Mouse (Mus musculus): ENCODE data around the gene Trmt10a.
"Not testable (repeated sequence)": the region's sequence is repeated elsewhere in the genome, so short reads cannot be mapped to it uniquely, and the experiment has no call there.

Trmt10a gene

DNA sequence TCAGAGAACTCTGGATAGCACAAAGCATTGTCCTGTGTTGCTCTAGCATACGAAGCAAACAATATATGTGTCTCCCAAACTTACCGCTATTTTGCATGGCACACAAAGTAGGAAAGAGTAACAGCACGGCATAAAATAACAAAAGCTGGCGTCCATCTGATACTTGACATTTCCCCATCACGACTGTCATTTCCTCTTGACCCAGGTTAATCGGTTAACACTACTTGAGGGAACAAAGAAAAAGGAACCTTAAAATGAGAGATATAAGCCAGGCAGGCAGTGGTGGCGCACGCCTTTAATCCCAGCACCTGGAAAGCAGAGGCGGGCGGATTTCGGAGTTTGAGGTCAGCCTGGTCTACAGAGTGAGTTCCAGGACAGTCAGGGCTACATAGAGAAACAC, 9.3 kb upstream of the Trmt10a start:
- DNase-seq (ENCODE audit: extremely low read depth, low read depth, low spot score) = no peak

DNA sequence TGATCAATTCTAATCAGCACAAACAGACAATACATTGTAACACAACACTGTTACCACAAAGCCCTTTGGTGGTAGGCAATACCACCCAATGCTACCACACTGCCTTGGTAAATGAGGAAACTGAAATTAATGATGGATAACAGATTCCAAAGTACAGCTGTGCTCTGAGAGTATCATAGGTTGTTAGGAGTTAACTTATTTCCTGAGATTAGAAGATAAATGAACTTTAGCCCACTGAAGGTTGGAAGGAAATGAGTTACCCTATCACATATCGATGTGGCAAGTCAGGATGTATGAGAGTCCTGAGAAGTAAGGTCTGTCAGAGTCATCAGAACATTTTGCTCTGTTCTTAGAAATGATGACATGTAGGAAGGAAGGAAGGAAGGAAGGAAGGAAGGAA, 8.7 kb upstream of the Trmt10a start:
- no peak for DNase-seq (ENCODE audit: extremely low read depth, low read depth, low spot score)

DNA sequence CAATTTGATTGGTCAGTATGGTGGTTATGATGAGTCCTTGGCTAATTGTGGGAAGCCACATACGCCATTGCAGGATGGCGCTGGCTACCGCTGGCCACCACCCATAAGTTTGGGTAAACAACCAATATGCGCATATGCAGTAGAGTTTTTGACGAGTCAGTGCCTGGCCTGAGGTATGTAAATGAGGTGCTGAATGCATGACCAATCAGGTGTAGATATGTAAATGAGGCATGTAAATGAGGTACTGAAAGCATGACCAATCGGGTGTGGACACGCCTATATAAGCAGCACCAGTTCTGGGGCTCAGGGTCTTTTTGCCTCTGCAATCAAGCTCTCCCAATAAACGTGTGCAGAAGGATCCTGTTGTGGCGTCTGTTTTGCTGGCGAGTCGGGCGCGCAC, 5.1 kb upstream of the Trmt10a start:
- not testable (repeated sequence) for DNase-seq (ENCODE audit: extremely low read depth, low read depth, low spot score)

DNA sequence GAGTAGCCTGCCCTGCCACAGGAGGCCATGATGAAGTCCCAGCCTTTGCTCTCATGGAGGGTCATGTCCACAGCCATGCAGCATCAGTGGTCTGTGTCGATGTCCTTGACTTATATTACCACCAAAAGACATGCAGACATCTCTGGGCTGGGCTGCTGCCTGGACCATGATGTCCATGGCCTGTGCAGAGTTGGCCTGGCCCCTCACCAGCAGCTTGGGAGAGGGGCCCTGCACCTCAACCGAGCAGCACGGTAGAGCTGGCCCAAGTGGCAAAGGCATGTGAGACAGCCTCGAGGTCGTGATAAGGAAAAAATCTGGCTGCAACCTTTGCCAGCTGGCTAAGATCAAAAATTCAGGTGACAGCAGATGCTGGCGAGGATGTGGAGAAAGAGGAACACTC, 3.6 kb upstream of the Trmt10a start:
- no peak for DNase-seq (ENCODE audit: extremely low read depth, low read depth, low spot score)

DNA sequence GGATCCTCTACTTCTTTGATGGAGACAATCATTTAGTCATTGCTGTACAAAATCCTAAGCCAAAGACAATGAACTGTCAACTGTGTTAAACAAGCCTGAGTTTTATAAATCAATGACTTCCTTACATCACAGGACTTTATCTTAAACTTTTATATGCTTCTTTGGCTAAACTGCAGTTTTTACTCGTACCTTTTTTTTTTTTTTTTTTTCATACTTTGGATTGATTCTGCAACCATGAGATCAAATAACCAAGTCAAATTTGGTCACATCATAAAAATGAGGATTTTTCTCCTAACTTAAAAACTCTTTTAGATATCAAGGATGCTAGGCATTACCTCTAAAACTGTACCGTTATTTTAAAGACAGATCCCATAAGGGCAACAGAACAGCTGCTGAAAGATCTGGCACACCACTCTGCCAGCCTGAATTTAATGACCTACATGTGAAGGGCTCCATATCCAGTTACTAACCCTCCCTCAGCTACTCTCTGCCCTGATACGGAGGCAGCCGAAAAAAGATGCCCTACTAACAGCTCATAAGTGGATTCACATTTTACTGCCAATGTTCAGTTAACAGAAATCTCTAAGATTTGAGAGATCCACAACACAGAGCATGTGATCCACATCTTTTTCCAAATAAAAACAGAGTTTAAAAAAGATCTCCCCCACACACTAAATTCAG, 1.1 kb upstream of the Trmt10a start:
- DNase-seq (ENCODE audit: extremely low read depth, low read depth, low spot score) = no peak

DNA sequence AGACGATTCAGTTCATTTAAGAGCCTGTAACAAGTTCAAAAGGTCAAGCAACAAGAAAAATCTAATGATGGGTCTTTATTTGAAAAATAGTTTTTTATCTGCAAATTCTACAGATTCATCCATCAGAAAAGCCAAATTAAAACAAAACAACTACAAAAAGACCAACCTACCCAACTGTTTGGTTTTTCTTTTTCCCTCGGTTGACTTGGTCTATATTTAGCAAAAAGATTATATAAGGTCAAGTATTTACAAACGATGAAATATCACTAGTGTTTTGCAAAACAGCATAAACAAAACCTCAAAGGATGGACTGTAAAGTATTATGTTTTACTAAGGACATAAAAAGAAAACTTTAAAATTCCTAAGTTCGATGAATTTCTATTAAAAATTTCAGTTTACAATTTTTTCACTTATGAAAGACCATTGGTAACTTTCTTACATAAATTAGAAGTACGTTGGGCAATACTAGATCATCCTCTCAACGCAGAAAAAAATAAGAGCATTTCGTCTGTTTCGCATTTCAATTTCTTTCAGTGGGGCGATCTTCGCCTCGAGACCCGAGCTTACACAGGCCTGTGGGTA, 424 bp upstream of the Trmt10a start:
- DNase-seq (ENCODE audit: extremely low read depth, low read depth, low spot score) = no peak

DNA sequence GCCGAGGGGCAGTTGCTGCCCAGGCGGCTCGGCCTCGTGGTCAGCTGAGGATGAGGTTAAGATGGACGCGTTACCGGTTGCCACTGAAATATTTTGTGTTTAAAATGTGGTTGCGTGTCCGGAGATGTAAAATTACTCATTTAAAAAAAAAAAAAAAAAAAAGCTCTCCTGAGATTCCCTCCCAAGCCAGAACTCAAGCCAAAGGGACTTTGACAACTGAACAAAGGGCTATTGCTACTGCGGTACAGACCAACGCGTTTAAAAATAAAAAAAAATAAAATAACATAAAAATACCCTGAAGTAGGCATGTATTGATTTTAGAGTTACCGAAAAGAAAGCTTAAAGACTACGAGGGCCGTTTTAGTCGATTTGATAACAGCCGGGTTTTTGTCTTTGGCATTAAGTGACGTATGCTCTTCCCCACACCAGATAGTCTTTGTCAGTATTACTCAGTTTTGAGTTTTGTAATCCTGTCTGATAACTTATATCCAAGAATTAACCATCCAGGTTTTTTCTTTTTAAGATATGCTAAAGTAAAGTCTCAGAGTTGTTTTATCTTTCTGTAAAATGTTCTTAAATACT, 903 bp downstream of the Trmt10a start:
- DNase-seq (ENCODE audit: extremely low read depth, low read depth, low spot score) = no peak

DNA sequence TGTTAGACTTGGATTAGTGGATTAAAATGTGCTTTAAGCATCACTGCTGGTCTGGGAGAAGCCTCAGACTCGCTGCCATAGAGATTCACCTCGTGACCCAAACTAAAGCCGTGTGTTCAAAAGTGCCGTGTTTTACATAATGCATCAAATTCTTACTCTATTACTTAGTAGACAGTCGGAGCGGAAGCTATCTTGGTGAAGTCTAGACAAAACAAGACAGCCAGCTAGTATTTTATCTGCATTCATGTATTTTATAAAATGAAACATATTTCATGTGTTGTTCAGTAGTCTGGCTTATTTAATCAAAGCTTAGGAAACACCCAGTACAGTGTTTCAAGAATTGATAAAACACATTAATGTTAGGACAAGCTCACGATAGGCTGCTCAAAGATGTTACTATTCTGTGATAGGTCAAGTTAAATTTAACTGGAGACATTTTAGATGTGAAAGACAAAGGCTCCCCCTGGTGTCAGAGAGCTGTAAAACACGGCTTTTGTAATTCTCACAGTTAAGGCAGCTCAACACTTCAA, 1.5 kb downstream of the Trmt10a start, which contains the start of gene Mttp:
Gene Mttp, minus strand, starts transcription at position 327 of the 530 bp plus-strand sequence.
- peak; percentile 21 for DNase-seq (ENCODE audit: extremely low read depth, low read depth, low spot score)

DNA sequence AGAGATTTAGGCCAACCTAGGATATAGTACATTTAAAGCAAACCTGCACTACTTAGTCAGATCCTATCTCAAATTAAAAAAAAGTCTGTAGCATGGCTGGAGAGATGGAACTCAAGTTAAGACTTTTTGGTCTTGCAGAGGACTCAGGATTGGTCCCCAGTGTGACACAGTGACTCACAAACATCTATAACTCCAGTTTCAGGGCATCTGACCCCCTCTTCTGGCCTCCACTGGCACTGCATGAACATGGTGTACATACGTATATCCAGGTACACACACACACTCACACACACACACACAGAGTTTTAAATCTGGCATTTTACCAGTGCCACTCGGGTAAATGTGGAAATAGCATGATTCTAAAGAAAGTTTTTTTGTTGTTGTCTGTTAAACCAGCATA, 5.6 kb downstream of the Trmt10a start:
- DNase-seq (ENCODE audit: extremely low read depth, low read depth, low spot score) = no peak

DNA sequence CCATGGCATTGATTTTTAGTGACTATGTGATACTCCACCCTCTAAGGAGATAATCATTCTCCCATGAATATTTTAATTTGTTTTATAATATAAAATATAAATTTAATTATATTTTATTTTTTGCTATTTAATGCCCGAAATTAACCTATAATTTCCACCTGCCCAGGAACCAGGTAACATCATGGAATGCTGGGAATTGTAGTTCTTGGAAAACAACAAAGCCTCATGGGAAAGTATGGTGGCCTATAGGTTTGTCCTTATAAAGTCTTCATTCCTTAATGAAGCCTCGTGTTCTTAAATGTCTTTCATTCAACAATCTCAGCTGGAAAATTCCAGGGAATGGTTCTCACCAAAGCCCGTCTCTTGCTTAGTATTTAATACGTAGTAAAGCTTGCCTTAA, 11.8 kb downstream of the Trmt10a start:
- DNase-seq (ENCODE audit: extremely low read depth, low read depth, low spot score) = no peak

DNA sequence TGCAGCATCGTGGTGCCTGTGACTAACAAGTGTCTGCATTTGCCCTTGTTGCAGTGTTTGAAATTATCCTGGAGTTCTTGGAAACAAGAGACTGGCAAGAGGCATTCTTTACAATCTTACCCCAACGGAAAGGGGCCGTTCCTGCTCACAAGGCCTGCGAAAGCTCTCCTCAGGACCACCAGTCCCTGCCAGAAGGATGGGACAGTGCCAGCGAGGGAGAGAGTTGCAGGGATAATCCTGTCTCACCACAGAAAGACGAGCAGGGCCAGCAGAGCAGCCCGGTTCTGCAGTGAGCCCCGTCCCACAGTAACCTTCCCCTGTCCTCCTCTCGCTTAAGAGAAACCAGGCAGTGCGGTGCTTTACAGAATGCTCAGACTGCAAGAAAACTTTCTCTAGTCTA, 13.4 kb downstream of the Trmt10a start:
- DNase-seq (ENCODE audit: extremely low read depth, low read depth, low spot score) = no peak

DNA sequence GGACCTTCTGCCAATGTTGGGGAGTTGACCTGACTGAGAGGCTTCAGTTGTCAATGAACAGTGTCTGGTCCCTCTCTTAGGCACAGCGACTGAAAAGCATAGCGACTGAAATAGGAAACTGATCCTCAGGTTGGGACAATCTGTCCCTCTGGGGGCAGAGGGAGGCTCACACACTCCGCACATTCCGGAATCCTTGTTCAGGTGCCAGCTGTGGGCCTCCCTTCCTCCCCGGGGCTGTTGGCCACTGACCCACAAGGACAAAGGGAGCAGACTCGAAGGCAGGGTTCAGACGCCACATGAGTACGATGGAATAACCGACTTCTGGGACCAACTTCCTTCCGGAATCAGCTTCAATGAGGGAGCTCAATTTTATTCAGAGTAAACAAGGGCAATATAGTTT, 18.4 kb downstream of the Trmt10a start:
- DNase-seq (ENCODE audit: extremely low read depth, low read depth, low spot score) = no peak

DNA sequence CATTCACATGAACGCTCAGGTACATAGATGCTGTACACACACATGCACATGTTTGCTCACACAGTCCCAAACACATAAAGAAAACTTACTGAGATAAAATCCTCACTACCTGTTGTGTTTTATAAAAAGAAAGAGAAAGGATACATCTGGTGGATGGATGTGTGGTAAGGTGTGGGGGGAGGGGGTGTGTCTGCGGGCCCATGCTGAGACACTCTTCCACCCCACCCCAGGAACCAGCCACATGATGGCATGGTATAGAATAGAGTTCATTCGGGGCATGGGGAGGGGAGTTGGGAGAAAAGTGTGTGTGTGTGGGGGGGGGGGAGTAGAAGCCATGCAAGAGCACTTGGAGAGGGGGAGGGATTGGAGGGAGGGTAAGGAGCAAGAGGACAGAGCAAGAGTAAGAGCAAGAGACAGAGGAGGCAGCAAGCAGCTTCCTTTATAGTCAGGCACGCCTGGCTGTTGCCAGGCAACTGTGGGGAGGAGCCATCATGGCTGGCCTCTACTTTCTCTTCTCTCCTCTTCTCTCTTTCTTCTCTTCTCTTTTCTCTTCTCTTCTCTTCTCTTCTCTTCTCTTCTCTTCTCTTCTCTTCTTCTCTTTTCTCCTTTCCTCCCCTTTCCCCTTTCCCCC, 19.4 kb downstream of the Trmt10a start:
- DNase-seq (ENCODE audit: extremely low read depth, low read depth, low spot score) = no peak

DNA sequence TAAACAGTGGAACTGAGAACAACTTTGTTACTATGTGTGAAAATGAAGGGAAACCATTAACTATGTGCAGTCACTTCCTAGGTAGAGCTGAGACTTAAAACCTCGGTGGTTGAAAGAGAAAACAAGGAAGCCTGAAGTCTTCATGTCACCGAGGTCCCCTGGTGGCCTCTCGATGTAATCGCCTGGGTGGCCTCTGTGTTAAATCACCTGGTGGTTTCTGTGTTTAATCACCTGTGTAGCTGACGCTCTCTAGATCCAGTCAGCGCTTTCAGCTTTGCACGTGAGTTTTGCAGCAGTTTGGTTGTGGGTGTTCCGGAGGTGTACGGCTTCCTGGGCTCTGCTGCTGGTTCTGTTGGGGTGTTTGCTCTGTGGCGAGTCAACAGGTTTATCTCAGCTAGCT, 30.0 kb downstream of the Trmt10a start:
- DNase-seq (ENCODE audit: extremely low read depth, low read depth, low spot score) = no peak

DNA sequence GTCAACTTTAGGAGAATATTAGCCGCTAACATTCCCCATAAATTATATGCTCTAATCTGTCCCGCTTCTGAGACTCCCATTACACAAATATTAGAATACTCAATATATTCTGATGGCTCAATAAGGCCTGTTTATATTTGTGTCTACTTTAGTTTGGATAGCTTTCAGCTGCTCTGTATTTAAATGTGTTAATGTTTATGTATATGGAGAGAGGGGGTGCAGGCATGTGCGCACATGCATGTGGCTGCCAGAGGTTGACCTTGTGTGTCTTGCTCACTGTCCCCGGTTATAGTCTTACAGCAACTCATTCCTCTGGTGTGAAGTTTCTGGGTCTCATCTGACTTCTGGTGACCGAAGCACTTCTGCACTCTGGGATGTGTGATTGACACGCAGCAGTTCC, 32.3 kb downstream of the Trmt10a start:
- no peak for DNase-seq (ENCODE audit: extremely low read depth, low read depth, low spot score)

DNA sequence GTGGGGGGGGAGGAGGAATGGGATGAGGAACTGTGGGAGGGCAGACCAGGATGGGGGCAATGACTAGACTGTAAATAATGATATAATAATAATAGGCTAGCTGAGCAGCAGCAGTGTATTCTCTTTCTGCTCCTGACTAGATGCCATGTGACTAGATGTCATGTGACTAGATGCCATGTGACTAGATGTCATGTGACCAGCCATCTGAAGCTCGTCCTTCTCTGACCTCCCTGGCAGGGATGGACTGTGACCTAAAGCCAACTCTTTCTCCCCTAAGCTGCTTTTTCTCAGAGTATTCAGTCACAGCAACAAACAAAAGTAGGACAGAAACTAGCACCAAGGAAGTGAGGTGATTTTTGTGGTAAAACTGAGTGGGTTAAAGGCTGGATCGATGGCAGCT, 38.8 kb downstream of the Trmt10a start:
- DNase-seq (ENCODE audit: extremely low read depth, low read depth, low spot score) = no peak

DNA sequence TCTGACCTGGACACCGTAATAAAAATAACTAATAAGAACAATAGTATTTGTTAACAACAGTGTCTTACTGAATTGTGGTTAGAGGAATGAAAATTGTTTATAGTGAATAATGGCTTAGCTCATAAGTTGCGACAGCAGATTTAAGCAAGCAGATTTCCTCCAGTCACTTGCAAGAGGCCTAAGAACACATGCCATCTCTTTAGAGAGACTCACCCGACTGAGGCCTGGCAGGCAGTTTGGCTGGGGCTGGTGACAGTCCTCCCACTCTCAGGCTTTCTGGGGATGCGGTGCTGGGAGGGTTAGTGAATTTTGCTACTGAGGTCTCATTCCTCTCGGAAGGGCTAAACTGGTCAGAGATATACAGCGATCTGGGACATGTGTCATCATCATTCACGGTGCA, 40.1 kb downstream of the Trmt10a start:
- no peak for DNase-seq (ENCODE audit: extremely low read depth, low read depth, low spot score)

DNA sequence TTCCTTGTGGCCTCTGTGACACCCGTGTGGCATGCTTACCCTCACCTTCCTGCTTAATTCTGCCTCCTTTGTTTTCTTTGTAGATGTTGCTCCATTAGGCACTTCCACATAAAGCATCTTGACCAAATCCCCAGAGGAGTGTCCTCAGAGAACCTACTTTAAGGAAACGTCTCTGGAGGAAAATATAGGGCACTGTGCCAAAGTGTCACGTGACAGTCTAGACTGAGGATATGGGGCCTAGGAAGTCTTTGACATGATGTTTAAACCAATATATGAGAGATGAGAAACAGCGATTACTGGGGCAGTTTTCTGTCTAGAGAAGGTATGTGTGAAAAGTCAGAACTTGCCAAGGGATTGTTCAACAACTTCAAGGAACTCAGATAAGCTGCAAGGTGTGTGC, 42.0 kb downstream of the Trmt10a start:
- DNase-seq (ENCODE audit: extremely low read depth, low read depth, low spot score) = no peak

DNA sequence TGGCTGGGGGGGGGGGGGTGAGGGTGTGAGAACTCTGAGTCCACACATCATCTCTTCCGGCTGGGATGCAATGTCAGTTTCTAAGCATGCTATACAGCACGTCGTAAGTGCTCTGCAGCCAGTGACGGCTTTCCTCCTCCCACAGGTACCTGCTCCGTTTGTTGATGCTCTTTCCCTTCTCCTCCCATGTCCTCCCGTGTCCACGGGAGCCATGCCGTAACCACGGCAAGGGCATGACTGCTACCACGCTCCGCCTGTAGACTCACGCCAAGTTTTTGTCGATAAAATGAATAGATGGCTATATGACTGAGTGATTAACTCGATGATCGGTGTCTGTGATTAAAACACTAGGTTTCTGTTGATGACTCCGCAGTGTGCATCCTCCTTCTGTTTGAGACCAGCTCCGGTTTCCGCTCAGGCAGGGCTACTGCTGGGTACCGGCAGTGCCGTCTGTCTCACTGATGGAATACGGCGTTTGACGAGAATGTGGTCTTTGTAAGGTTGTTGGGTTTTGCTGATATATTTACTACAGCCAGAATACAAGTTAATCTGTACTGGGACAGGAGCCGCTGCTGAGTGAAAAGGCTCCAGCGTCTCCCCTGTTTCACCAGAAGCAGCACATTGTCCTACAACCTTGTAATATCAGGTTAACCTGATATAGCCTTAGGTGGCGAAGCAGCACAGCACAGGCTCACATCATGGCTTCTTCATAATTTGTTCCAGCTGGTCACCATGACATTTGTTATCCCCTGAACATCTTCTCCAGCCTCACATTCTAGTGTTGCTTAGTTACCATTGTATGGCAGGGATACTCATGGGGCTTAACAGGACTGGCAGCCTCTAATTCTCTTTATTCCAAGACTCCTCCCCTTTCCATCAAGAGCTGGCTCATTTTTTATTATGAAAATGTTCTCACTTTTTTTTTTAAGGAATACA, 43.0 kb downstream of the Trmt10a start:
- no peak for DNase-seq (ENCODE audit: extremely low read depth, low read depth, low spot score)

DNA sequence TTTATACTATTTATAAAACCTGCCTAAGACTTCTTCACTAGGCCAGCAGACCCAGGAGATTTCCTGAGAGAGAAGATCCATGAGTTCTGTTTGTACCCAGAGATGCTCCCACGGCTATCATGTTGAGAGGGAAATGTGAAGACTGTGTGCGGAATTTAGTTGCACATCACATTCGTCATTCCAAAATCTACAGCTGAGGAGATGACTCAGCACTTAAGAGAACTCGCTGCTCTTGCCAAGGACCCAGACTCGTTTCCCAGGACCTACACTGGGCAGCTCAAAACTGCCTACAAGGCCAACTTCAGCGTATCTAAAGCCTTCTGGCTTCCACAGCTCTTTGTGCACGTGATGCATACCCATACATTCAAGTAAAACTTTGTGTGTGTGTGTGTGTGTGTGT, 49.0 kb downstream of the Trmt10a start:
- no peak for DNase-seq (ENCODE audit: extremely low read depth, low read depth, low spot score)
